Mouse (Mus musculus) forebrain, postnatal 0 days (tissue): ENCODE results near the gene Rplp2. TPM values are rescaled to one million over a fixed set of nuclear protein-coding genes. Genes with fewer than 3 reads are reported as not detected.

ENCODE experiments used
- ATAC-seq: fragments of 200-750 bp; cut with Nextera tagmentation; 2 replicates; pipeline ENCODE4 v1.8.0; 2017; ENCODE audit warnings: mild to moderate bottlenecking, moderate library complexity
- DNase-seq: peaks from one replicate; pipeline ENCODE4 v3.0.0-alpha.2; 2015
- H3K27ac ChIP-seq: fragments of 300-500 bp; sonication (generic); 2 replicates; pipeline ENCODE4 v1.5.1; 2014; ENCODE audit warnings: low read depth, mild to moderate bottlenecking, antibody characterized with exemption, low read length, moderate library complexity, mixed read lengths
- H3K27me3 ChIP-seq: fragments of 300-500 bp; sonication (generic); 2 replicates; pipeline ENCODE4 v1.6.1; 2014; ENCODE audit warnings: mild to moderate bottlenecking, low read length, mixed read lengths; ENCODE audit not compliant: insufficient read depth
- H3K36me3 ChIP-seq: fragments of 300-500 bp; sonication (generic); 2 replicates; pipeline ENCODE4 v1.6.1; 2014; ENCODE audit warnings: mild to moderate bottlenecking, moderate library complexity; ENCODE audit not compliant: insufficient read depth
- H3K4me1 ChIP-seq: fragments of 300-500 bp; sonication (generic); 2 replicates; pipeline ENCODE4 v1.6.1; 2014; ENCODE audit warnings: antibody characterized with exemption; ENCODE audit not compliant: insufficient read depth
- H3K4me2 ChIP-seq: fragments of 300-500 bp; sonication (generic); 2 replicates; pipeline ENCODE4 v1.6.1; 2014; ENCODE audit warnings: low read depth, mild to moderate bottlenecking, moderate library complexity
- H3K4me3 ChIP-seq: fragments of 300-500 bp; sonication (generic); 2 replicates; pipeline ENCODE4 v1.5.1; 2014; ENCODE audit warnings: low read depth, low read length, mixed read lengths
- H3K9ac ChIP-seq: fragments of 300-500 bp; sonication (generic); 2 replicates; pipeline ENCODE4 v1.6.1; 2014; ENCODE audit warnings: mild to moderate bottlenecking
- H3K9me3 ChIP-seq: fragments of 300-500 bp; sonication (generic); 2 replicates; pipeline ENCODE4 v1.6.1; 2016; ENCODE audit warnings: low read length
- CTCF ChIP-seq: sonication (generic); IDR thresholded peaks from 2 replicates; pipeline ENCODE4 v1.5.1; 2016; ENCODE audit warnings: antibody characterized with exemption, control low read depth, low read depth
- WGBS: fragments of 180-500 bp; shearing (Covaris S2); extraction: QIAGEN DNeasy Blood & Tissue Kit; methylation state at CpG from one replicate; pipeline ENCODE4 v1.1.7; 2014; 5-methylcytosine and 5-hydroxymethylcytosine counted together
- polyA plus RNA-seq: library from polyadenylated mRNA; unstranded; fragments of >200 nt; fragmentation: Nextera tagmentation; extraction: Ambion mirVana; gene quantifications from 2 replicates; pipeline ENCODE4 v1.2.1, GENCODE M21; 2015
- total RNA-seq: library from RNA; depleted of rRNA; stranded (reverse); fragments of >200 nt; gene quantifications from 2 replicates; pipeline ENCODE4 v1.2.3, GENCODE M21; 2014

Gene Rplp2
- total and polyA plus RNA-seq, 2 experiments from 2014 or later, result 312 to 868 TPM

- WGBS, result 78% methylated on average over 5 of the region's 5 CpGs
- no peak for TF ChIP-seq CTCF
- Histone ChIP-seq H3K4me2 (no peak overlapping the region), H3K9ac (no peak overlapping the region), H3K4me1 (peaks cover 13% of the 10 kb centered on the region), H3K4me3 (no peak overlapping the region), H3K36me3 (no peaks in the 10 kb centered on the region), H3K27me3 (no peaks in the 10 kb centered on the region; the same call in 1 of the 2 replicates), H3K9me3 (no peaks in the 10 kb centered on the region), H3K27ac (no peak overlapping the region)
- ATAC-seq (no peak), DNase-seq (no peak)
Measured at GRCm38 (mm10) chr7:141478270-141478748, 31.1 kb downstream of the Rplp2 start.

- no peaks in the 10 kb centered on the region; the same call in 1 of the 2 replicates for H3K27me3 ChIP-seq
- H3K36me3 ChIP-seq, result no peaks in the 10 kb centered on the region
- no peaks in the 10 kb centered on the region for H3K9me3 ChIP-seq
- peak overlapping the region; percentile 94 for H3K4me2 ChIP-seq
- peak overlapping the region; percentile 54 for H3K27ac ChIP-seq
- H3K4me3 ChIP-seq, result peak overlapping the region; percentile 60
- ATAC-seq (peak; percentile 74), DNase-seq (peak; percentile 83)
- 0 out of 2 replicates have a peak, but pooled peaks cover 4% of the 10 kb centered on the region for H3K4me1 ChIP-seq
- peak; percentile 93 for TF ChIP-seq CTCF
- no peak overlapping the region for H3K9ac ChIP-seq
- 10% methylated on average over 10 of the region's 10 CpGs for WGBS
Measured at GRCm38 (mm10) chr7:141480842-141481497, 33.8 kb downstream of the Rplp2 start.

- Histone ChIP-seq H3K4me3 (peak overlapping the region; percentile 60), H3K27me3 (no peaks in the 10 kb centered on the region; the same call in 1 of the 2 replicates), H3K4me1 (0 out of 2 replicates have a peak, but pooled peaks cover 4% of the 10 kb centered on the region), H3K9me3 (no peaks in the 10 kb centered on the region), H3K9ac (peak overlapping the region; percentile 72), H3K36me3 (no peaks in the 10 kb centered on the region), H3K27ac (peak overlapping the region; percentile 59), H3K4me2 (peak overlapping the region; percentile 94)
- TF ChIP-seq CTCF, result peak; percentile 40
- 1% methylated on average over 66 of the region's 81 CpGs for WGBS
- ATAC-seq (peak; percentile 65), DNase-seq (peak; percentile 65)
Measured at GRCm38 (mm10) chr7:141481498-141482401, 34.6 kb downstream of the Rplp2 start.

GRCm38 (mm10) chr7:141482531-141483024 is 35.4 kb downstream of the Rplp2 start:
- H3K27ac ChIP-seq, result peak overlapping the region; percentile 59; the same call in 1 of the 2 replicates
- ATAC-seq (no peak; the same call in none of the 2 replicates), DNase-seq (no peak)
- H3K4me3 ChIP-seq, result peak overlapping the region; percentile 60
- no peaks in the 10 kb centered on the region; the same call in 1 of the 2 replicates for H3K27me3 ChIP-seq
- no peaks in the 10 kb centered on the region for H3K36me3 ChIP-seq
- H3K9me3 ChIP-seq, result no peaks in the 10 kb centered on the region
- WGBS, result 6% methylated on average over 11 of the region's 11 CpGs
- peak overlapping the region; percentile 72 for H3K9ac ChIP-seq
- TF ChIP-seq CTCF, result no peak
- 0 out of 2 replicates have a peak, but pooled peaks cover 4% of the 10 kb centered on the region for H3K4me1 ChIP-seq
- H3K4me2 ChIP-seq, result peak overlapping the region; percentile 94

GRCm38 (mm10) chr7:141483114-141483653 is 36.0 kb downstream of the Rplp2 start:
- Histone ChIP-seq H3K36me3 (no peaks in the 10 kb centered on the region), H3K4me2 (peak overlapping the region; percentile 94), H3K27me3 (no peaks in the 10 kb centered on the region; the same call in 1 of the 2 replicates), H3K9me3 (no peaks in the 10 kb centered on the region), H3K9ac (no peak overlapping the region), H3K4me3 (peak overlapping the region; percentile 60; the same call in 1 of the 2 replicates), H3K27ac (no peak overlapping the region), H3K4me1 (0 out of 2 replicates have a peak, but pooled peaks cover 4% of the 10 kb centered on the region)
- no peak for TF ChIP-seq CTCF
- WGBS, result 76% methylated on average over 6 of the region's 6 CpGs
- DNase-seq (no peak), ATAC-seq (no peak)
